Mouse (Mus musculus) midbrain, embryonic 10.5 days (tissue): ENCODE measurements around the gene Cdh13. TPM values are rescaled to one million over a fixed set of nuclear protein-coding genes. Genes with fewer than 3 reads are reported as not detected.
A peak's percentile ranks its signal among the peaks of the same experiment; 100 is the strongest.

Source experiments
- DNase-seq: peaks from one replicate; pipeline ENCODE4 v3.0.0-alpha.2; 2017; ENCODE audit warnings: low spot score
- H3K27ac ChIP-seq: fragments of 300-500 bp; sonication (generic); replicated peaks from 2 replicates; pipeline ENCODE4 v1.5.1; 2016; ENCODE audit warnings: mild to moderate bottlenecking
- H3K27me3 ChIP-seq: fragments of 300-500 bp; sonication (generic); 2 replicates; pipeline ENCODE4 v1.6.1; 2016; ENCODE audit warnings: low read depth, mild to moderate bottlenecking; ENCODE audit not compliant: poor library complexity, severe bottlenecking
- H3K36me3 ChIP-seq: fragments of 300-500 bp; sonication (generic); 2 replicates; pipeline ENCODE4 v1.6.1; 2016; ENCODE audit warnings: mild to moderate bottlenecking, moderate library complexity
- H3K4me1 ChIP-seq: fragments of 300-500 bp; sonication (generic); 2 replicates; pipeline ENCODE4 v1.6.1; 2016
- H3K4me3 ChIP-seq: fragments of 300-500 bp; sonication (generic); 2 replicates; pipeline ENCODE4 v1.5.1; 2016; ENCODE audit warnings: mild to moderate bottlenecking, moderate library complexity
- H3K9me3 ChIP-seq: fragments of 300-500 bp; sonication (generic); replicated peaks from 2 replicates; pipeline ENCODE4 v1.6.1; 2016; ENCODE audit warnings: mild to moderate bottlenecking
- WGBS: fragments of 180-500 bp; shearing (Covaris S2); methylation state at CpG from one replicate; pipeline ENCODE4 v1.1.7; 2016; 5-methylcytosine and 5-hydroxymethylcytosine counted together
- polyA plus RNA-seq: library from polyadenylated mRNA; unstranded; fragments of >200 nt; fragmentation: Nextera tagmentation; extraction: Ambion mirVana; gene quantifications from 2 replicates; pipeline ENCODE4 v1.2.1, GENCODE M21; 2016

Cdh13 gene
- polyA plus RNA-seq, 1 experiment from 2014 or later = 2.5 TPM

DNA sequence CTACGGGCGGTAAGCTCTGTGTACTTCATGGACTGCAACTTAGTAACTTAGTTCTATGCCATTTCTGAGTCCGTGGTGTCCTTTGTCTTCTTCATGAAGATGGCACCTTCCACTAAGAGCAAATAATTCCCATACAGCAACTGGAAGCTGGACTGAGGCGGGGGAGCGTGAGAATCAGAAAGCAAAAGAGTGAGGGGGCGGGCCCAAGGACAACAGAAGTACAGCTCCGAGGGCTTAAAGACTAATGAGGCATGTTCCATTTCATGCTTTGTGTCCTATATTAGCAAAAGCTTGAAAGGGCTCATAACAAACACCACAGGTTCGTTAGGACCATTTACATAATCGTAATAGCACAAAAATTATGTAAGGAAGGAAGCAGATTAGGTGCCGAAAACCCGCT is 618.9 kb downstream of the Cdh13 start:
- H3K36me3 ChIP-seq = no peaks in the 10 kb centered on the region
- H3K4me3 ChIP-seq = no peak overlapping the region
- H3K27me3 ChIP-seq = no peaks in the 10 kb centered on the region
- no peak for DNase-seq
- no peaks in the 10 kb centered on the region for H3K4me1 ChIP-seq
- H3K27ac ChIP-seq = no peak overlapping the region
- 90% methylated on average over 11 of the region's 11 CpGs for WGBS
- 0 out of 2 replicates have a peak, but pooled peaks cover 7% of the 10 kb centered on the region for H3K9me3 ChIP-seq

DNA sequence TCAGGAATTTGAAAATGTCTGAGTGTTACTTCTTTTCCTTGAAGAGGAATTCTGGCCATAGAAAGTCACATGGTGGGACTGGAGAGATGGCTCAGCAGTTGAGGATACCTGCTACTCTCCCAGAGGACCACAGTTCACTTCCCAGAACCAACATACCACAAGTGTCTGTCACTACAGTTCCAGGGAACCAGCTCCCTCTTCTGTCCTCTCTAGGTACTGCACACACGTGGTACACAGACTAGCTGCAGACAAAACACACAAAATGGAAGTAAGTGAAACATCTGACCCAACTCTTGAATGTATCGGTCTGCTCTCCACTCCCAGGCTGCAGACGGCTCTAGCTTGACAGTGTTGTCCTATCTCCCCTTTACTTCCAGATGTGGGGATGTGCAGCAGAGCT is 633.0 kb downstream of the Cdh13 start:
- H3K27me3 ChIP-seq = no peaks in the 10 kb centered on the region
- no peak overlapping the region for H3K27ac ChIP-seq
- H3K36me3 ChIP-seq = no peaks in the 10 kb centered on the region
- H3K9me3 ChIP-seq = peaks cover 10% of the 10 kb centered on the region
- DNase-seq = no peak
- no peak overlapping the region for H3K4me3 ChIP-seq
- 92% methylated on average over 3 of the region's 3 CpGs for WGBS
- H3K4me1 ChIP-seq = no peaks in the 10 kb centered on the region

DNA sequence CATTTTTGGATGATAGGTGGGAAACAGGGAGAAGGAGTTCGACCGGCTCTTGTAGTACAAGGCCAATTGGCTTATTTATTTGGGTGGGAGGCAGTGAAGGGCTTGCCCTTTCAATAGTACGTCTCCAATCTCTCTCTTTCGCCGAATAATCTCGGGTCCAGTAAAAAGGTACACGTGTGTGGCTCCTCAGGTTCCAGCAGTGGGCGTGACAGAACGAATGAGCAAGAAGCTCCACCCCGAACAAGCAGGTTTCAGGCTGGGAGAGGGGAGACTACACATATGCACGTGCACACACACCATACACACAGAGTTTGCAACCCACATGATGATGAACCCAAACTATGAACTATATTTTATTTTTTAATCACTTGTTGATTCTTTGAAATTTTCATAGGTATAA is 653.9 kb downstream of the Cdh13 start:
- 0 out of 2 replicates have a peak, but pooled peaks cover 4% of the 10 kb centered on the region for H3K9me3 ChIP-seq
- WGBS = 29% methylated on average over 11 of the region's 11 CpGs
- no peak overlapping the region for H3K27ac ChIP-seq
- H3K27me3 ChIP-seq = no peaks in the 10 kb centered on the region
- H3K36me3 ChIP-seq = no peaks in the 10 kb centered on the region
- DNase-seq = no peak
- H3K4me1 ChIP-seq = peaks cover 6% of the 10 kb centered on the region; the same call in 1 of the 2 replicates
- H3K4me3 ChIP-seq = no peak overlapping the region

DNA sequence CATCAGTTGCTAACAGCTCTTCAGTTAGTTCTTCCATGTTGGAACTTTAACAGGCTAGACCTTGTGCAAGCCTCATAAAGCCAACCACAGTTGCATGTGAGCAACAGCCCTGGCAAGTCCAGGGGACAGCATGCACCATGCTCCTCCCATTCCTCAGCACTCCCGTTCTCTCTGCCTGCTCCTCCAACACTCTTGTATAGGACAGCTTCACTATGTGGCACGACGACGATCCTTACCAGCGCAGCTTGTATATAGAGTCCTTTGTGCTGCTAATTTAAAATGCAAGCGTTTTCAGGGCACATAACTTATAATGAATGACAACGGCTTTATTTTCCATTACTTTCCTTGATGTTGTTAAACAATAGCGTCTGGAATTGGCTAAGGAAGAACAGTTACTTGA is 654.5 kb downstream of the Cdh13 start:
- Histone ChIP-seq H3K9me3 (0 out of 2 replicates have a peak, but pooled peaks cover 4% of the 10 kb centered on the region), H3K27ac (no peak overlapping the region), H3K4me1 (peaks cover 6% of the 10 kb centered on the region; the same call in 1 of the 2 replicates), H3K36me3 (no peaks in the 10 kb centered on the region), H3K27me3 (no peaks in the 10 kb centered on the region), H3K4me3 (no peak overlapping the region)
- WGBS = 33% methylated on average over 8 of the region's 8 CpGs
- DNase-seq = no peak

DNA sequence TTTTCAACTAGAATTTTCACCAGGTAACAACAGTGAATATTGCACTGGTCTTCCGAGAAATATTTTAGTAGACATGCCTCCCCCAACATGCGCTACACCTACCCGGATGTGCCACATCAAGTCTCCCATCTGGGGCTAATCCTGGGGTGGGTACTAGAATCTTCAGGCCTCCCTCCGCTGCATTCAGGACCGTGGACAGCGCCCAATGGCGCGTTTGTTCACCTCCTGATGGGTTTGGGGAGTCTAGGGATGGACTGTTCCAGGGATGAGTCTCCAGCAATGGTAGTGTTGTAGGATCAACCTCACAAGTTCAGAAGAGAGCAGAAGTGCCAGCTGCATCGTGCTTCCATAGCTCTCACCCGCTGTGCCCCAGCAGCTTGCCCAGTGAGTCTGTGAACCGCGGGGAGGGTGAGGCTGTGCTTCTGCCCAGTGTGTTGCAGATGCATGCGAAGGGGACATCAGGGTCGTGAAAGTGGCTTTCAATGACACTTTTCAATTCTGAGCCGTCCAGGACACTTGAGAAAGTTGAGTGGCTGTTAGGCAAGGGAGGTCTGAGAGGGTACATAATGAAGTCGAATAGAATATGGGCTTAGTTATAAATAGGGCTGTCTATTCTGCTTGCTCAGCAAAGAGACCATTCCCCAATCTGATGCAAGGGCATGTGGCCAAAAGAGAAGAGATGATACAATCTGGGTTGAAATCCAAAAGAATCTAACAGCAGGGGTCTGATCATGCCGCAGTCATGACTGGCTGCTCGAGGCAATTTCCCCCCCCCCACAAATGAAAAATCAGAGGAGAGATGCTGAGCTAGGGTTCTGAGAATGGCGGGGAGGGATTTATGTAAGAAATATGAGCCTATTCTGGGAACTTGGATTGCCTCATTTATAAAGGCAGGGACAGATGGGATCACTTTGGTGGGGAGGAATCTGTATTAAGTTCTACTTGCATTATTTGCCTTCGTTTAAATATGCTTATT is 668.5 kb downstream of the Cdh13 start:
- WGBS = 67% methylated on average over 20 of the region's 20 CpGs
- H3K36me3 ChIP-seq = no peaks in the 10 kb centered on the region
- no peaks in the 10 kb centered on the region for H3K9me3 ChIP-seq
- DNase-seq = peak; percentile 36
- H3K27me3 ChIP-seq = no peaks in the 10 kb centered on the region
- H3K4me3 ChIP-seq = no peak overlapping the region
- no peaks in the 10 kb centered on the region for H3K4me1 ChIP-seq
- H3K27ac ChIP-seq = no peak overlapping the region

DNA sequence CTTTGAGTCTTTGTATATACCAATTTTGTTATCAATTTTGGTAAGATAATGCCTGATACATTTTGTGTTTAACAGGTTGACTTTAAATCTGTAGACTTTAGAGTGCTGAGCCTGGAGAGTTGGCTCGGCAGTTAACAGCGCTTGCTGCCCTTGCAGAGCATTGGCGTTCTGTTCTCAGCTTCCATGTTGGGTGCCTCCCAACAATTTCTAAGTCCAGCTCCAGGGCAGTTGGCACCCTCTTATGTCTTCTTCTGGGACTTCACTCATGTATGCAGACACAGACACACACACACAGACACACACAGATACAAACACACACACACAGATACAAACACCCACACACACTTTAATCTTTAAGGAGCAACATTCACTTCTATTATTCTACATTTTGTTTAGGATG is 672.6 kb downstream of the Cdh13 start:
- H3K4me3 ChIP-seq = no peak overlapping the region
- H3K9me3 ChIP-seq = no peaks in the 10 kb centered on the region
- no peaks in the 10 kb centered on the region for H3K27me3 ChIP-seq
- WGBS = 89% methylated on average over 3 of the region's 3 CpGs
- H3K36me3 ChIP-seq = no peaks in the 10 kb centered on the region
- H3K4me1 ChIP-seq = no peaks in the 10 kb centered on the region
- DNase-seq = no peak
- no peak overlapping the region for H3K27ac ChIP-seq

DNA sequence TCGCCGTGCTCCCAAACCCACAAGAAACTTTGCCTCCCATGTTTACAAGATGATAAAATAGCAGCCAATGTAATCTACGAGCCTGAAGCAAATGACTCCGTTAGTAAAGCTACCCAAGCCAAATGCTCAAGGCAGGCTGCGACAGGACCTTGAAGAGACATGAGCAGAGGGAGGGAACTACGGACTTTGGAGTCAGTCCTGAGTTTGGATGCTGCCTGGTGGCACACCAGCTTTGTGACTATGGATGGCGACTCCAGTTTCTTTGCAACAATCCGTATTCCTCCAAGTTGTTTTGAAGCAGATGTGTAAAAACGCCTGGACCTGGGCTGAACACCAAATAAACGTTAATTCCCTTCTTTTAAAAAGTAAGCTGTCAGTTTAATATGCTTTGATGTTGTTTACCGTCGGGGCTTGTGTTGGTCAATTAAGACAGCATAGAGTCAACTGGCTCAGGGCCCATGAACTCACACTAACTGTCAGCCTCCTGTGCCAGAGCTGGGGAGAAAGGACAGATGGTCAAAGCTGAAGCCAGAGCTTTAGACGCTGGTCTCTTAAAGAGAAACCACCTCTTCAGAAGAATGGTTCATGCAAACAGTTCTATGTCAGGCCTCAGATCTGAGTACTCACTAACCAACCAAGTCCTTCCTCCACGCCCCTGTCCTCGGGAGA is 678.5 kb downstream of the Cdh13 start:
- Histone ChIP-seq H3K36me3 (no peaks in the 10 kb centered on the region), H3K27me3 (no peaks in the 10 kb centered on the region), H3K9me3 (no peaks in the 10 kb centered on the region), H3K27ac (no peak overlapping the region), H3K4me1 (no peaks in the 10 kb centered on the region), H3K4me3 (no peak overlapping the region)
- whole genome bisulfite sequencing = 93% methylated on average over 15 of the region's 15 CpGs
- no peak for DNase-seq

DNA sequence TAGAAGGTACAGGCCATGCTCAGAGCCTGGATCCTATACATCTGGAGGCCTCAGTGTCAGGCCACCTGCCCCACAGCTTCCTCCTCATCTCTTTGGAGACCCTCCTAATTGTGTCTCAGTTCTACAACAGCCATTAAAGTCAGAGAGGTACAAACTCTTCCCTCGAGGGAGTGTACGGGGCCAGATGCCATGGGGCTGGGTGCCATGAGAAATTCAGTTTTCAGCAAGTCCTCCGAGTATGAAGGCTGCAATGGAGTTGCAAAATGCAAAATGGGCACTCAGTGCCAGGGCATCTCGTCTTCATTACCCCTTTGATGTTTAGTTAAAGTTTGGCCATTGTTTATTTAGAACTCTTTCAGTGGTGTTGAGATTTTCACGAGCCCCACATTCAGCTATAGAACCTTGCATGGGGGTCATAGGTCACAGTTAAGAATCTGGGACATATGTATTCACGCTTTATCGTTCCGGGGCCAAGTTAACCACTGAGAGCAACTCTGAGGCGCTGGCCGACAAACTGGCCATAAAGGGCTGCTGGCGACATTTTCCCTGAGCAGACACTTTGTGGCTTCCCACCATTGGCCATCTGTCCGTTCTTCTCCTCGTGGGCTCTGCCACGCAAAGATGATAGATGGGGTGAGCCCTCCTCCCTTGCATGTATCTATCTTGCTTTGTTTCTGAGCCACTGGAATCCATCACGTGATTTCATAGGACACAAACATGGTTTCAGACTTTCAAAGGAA is 681.7 kb downstream of the Cdh13 start:
- H3K4me1 ChIP-seq = peaks cover 15% of the 10 kb centered on the region
- no peaks in the 10 kb centered on the region for H3K9me3 ChIP-seq
- DNase-seq = no peak
- H3K27ac ChIP-seq = no peak overlapping the region
- no peaks in the 10 kb centered on the region for H3K36me3 ChIP-seq
- no peak overlapping the region for H3K4me3 ChIP-seq
- no peaks in the 10 kb centered on the region for H3K27me3 ChIP-seq
- WGBS = 91% methylated on average over 15 of the region's 15 CpGs

DNA sequence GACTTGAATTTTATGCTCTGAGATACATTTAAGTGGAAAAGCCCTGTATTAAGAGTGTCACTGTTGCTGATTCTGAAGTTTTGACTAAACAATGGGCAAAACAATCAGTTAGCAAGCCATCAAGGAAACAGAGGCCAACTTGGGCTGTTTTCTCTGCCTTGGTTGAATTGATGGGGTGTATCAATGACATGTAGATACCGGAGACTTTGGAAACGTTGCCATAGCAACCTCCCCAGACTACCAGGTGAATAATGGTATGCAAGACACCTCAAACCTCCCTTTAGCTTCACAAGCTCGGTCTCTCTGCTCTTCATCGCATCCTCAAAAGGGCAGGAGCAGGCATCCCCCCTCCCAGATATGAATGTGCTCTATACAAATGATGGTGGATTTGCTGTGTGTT is 685.4 kb downstream of the Cdh13 start:
- 79% methylated on average over 4 of the region's 4 CpGs for WGBS
- Histone ChIP-seq H3K36me3 (no peaks in the 10 kb centered on the region), H3K9me3 (no peaks in the 10 kb centered on the region; the same call in 1 of the 2 replicates), H3K4me1 (peaks cover 15% of the 10 kb centered on the region), H3K27me3 (no peaks in the 10 kb centered on the region), H3K4me3 (no peak overlapping the region), H3K27ac (no peak overlapping the region)
- no peak for DNase-seq

DNA sequence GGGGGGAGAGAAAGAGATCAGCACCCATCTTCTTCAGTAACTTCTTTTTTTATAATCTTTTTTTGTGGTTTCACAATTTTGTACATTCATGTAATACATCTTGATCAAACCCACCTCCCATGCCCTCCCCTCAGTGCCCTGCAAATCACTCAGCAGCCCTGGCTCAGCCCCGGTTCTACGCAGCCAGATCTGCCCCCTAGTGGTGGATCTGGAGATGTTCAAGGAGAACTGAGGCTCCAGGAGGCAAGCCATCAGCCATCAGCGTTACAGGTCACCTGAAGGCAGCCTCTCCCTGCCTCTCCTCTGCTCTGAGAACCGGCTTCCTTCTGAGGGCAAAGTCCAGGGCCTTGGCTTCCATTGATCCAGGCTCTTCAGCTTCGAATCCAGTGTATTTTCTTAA is 696.3 kb downstream of the Cdh13 start:
- H3K4me1 ChIP-seq = no peaks in the 10 kb centered on the region
- DNase-seq = peak; percentile 17
- H3K27ac ChIP-seq = no peak overlapping the region
- no peaks in the 10 kb centered on the region for H3K9me3 ChIP-seq
- 21% methylated on average over 5 of the region's 5 CpGs for WGBS
- H3K4me3 ChIP-seq = no peak overlapping the region
- no peaks in the 10 kb centered on the region for H3K27me3 ChIP-seq
- H3K36me3 ChIP-seq = no peaks in the 10 kb centered on the region

DNA sequence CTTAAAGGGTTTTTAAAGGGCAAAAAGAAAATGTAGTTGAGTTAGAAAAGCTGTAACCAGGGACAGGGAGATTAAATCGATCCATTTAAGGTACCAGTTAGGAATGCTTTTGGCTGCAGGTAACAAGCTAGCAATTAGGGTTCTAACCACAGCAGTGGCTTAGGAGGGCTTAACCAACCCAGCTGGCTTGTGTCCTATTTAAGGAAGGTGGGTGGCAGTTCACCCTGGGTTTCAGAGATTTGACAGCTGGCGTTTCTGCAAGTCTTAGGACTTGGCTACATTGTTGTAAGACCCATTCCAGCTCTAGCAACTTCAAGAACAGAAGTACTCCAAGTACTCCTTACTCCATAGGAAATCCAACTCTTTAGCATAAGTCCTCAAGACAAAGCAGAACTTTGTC is 700.2 kb downstream of the Cdh13 start:
- Histone ChIP-seq H3K27me3 (no peaks in the 10 kb centered on the region), H3K4me3 (no peak overlapping the region), H3K27ac (no peak overlapping the region), H3K9me3 (no peaks in the 10 kb centered on the region), H3K4me1 (no peaks in the 10 kb centered on the region), H3K36me3 (no peaks in the 10 kb centered on the region)
- DNase-seq = no peak
- 86% methylated on average over 2 of the region's 2 CpGs for WGBS

DNA sequence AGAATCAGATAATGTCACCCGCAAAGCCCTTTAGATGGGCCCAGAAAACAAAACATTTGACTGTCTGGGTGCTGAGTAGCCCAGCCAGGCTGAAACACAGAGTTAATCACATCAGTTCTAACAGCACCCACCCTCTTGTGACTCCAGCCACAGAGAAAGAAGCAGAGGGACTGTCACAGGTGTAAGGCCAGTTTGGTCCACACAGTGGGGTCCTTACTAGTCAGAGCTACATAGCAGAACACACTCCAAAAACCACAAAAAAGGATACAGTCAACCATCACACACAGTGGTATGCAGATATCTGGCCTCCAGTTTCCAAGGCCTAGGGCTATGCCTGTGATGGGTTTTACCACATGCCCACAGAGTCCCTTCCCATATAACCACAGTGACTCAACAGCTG is 703.3 kb downstream of the Cdh13 start:
- Histone ChIP-seq H3K9me3 (0 out of 2 replicates have a peak, but pooled peaks cover 5% of the 10 kb centered on the region), H3K4me1 (no peaks in the 10 kb centered on the region), H3K4me3 (no peak overlapping the region), H3K27me3 (no peaks in the 10 kb centered on the region), H3K36me3 (no peaks in the 10 kb centered on the region), H3K27ac (no peak overlapping the region)
- DNase-seq = no peak
- WGBS = 92% methylated on average over 1 of the region's 1 CpGs
